Mouse (Mus musculus) olfactory bulb, adult 2 months (tissue): Measurements from ENCODE around the gene Trmt2a.
"Not testable (repeated sequence)": the region's sequence is repeated elsewhere in the genome, so short reads cannot be mapped to it uniquely, and the experiment has no call there.

ENCODE experiments used
- CTCF ChIP-seq: fragments of 200-500 bp; IDR thresholded peaks from 2 replicates; pipeline ENCODE4 v1.5.1; 2012; ENCODE audit warnings: low read depth, mild to moderate bottlenecking, low read length, moderate library complexity; ENCODE audit not compliant: insufficient read depth
- POLR2A ChIP-seq: fragments of 200-500 bp; IDR thresholded peaks from 2 replicates; pipeline ENCODE4 v1.6.1; 2012; ENCODE audit warnings: mild to moderate bottlenecking, low read depth, low read length, moderate library complexity; ENCODE audit not compliant: insufficient read depth

DNA sequence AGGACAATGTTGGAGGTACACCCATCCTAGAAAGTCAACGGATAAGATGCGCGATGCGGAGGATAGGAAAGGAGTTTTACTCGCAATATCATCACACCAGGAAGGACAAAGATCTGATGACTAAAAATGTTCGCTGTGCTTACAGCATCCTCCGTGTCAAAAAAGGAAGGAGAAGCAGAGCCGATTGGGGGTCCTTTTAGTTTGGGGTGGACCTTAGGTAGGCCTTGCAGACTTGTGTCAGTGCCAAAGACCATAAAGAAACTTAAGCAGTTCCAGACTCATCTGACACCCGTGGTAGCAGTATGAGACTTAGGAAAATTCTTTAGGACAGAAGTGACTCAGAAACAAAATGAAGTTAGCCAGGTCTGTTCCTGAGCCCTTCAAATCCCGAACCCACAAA, 41.1 kb downstream of the Trmt2a start:
- TF ChIP-seq POLR2A, CTCF: not testable (repeated sequence)
